Mouse (Mus musculus) frontal cortex, postnatal 25 days (tissue): Measurements from ENCODE around the gene Ubxn1.
"Not testable (repeated sequence)": the region's sequence is repeated elsewhere in the genome, so short reads cannot be mapped to it uniquely, and the experiment has no call there.

ENCODE experiments used
- DNase-seq, 2 experiments: peaks; one replicate each; pipeline ENCODE4 v3.0.0; 2022; ENCODE audit warnings: low spot score in 2 of 2

The Ubxn1 gene

DNA sequence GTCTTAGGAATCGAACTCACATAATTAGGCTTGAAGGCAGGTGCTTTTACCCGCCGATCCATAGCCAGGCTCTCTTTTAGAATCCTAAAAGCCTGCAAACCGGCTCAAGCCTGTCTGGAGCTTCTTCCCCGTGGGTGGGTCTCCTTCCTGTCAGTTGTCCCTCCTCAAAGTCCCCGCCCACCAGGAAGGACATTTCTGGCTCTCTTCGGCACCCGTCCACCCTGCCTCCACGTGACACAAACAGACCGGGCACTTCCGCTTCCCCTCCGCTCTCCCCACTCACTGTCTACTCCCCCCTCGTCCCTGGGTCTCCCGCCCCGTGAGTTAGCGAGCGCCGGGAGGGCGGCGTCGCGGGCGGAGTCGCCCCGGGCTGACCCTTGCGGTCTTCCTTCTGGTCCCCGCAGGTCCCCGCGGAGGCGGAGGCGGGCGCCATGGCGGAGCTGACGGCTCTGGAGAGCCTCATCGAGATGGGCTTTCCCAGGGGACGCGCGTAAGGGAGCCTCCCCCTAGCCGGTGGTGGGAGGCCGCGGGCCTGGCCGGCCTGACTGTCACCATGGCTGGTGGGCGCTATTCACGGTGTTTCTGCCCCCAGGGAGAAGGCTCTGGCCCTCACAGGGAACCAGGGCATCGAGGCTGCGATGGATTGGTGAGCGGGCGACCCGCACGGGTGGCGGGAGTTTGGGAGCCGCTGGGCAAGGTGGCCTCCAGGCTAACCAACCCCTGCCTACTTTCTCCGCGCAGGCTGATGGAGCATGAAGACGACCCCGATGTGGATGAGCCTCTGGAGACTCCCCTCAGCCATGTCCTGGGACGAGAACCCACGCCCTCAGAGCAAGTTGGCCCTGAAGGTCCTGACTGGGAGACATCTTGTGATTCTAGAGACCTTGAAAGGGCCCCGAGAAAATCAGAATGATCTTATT is at the start of gene Ubxn1:
Gene Ubxn1 (plus strand): TSS at position 230 of the 920 bp plus-strand sequence.
- peak; percentile 95 to 98 for DNase-seq

DNA sequence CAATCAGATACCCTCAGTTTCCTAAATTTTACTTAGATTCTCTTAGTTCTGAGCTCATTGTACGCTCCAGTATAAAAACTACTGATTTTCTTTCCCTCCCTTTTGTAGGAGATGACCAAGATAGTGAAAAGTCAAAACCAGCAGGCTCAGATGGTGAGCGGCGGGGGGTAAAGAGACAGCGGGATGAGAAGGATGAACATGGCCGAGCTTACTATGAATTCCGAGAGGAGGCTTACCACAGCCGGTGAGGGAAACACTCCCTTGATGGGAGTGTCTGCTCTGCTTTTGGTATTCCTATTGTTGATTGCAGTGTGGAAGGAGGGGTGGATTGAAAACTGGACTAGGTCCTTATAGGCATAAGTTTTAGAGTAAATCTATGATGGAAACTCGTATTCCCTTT is 48.6 kb upstream of the Ubxn1 start:
- DNase-seq = no peak

DNA sequence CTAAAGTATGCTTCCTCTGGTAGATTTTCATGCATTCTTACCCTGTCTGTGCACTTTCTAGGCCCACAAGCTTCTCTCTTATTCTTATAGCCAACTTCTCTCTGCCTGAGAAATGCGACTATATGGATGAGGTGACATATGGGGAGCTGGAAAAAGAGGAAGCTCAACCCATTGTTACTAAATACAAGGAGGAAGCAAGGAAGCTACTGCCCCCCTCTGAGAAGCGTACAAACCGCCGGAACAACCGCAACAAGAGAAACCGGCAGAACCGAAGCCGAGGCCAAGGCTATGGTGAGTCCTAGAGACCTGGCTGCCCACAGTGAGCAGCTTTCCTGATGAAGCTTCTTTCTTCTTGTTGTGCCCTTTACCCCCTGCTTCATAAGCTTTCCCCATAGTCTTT is 41.6 kb upstream of the Ubxn1 start, which contains the start of gene AC129217.1:
Gene AC129217.1 (plus strand): TSS at position 114 of the 400 bp plus-strand sequence.
- DNase-seq = no peak

DNA sequence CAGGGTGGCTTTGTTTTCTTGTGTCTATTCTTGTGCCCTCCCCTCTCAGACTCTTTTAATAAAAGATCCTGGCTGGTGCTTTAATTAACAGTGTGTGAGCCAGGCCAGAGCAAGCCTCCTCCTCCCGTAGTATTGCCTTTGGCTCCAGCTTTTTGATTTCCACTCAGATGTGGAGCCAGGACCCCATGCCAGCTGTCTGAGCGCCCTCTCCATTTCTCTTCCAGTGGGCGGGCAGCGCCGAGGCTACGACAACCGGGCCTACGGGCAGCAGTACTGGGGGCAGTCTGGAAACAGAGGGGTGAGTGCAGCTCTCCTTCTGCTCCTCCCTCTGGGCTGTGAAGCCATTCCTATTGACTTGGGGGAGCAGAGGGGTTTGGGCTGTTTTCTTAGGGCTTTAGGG is 40.6 kb upstream of the Ubxn1 start:
- no peak for DNase-seq

DNA sequence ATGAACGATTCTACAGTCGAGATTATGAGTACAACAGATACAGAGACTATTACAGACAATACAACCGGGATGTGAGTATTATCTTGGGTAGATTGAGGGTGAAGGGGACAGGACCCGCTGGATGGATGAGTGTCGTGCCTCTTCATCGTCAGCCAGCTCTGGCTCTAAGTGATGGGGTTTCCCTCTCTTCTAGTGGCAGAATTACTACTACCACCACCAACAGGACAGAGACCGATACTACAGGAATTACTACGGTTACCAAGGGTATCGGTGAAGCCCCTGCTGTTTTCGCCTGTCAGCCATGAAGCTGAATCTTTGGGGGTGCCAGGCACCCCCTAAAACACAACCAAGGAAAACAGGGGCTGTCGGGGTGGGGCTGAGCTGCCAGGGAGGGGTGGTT is 40.0 kb upstream of the Ubxn1 start:
- DNase-seq = no peak

DNA sequence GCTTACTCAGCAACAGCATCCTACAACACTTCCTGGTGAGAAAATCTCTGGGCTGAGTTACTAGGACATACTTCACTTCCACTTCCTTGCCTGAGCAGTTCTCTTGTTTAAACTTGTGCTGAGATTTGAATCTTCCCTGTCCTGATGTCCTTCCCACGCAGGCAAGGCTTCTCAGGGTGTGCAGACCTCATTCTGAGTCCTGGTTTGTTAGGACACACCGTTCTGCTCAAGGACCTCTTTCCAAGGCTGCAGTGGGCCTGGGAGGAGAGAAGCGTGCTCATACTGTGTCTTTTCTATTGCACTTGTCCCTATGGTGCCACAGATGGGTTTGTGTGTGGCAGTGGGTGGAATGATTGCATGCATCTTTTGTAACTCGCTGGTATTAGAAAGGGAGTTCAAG is 38.3 kb upstream of the Ubxn1 start:
- DNase-seq = no peak

DNA sequence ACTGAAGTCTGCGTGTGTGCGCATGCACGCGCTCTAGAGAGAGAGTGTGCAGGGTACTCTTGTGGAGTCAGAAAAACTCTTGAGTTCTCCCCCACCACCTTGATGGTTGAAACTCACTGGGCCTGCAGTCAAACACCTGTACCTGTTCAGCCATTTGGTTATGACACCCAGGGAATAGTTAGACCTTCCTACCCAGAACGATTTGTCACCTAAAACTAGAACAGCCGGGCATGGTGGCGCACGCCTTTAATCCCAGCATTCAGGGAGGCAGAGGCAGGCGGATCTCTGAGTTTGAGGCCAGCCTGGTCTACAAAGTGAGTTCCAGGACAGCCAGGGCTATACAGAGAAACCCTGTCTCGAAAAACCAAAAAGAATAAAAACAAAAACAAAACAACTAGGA is 35.0 kb upstream of the Ubxn1 start:
- DNase-seq = not testable (repeated sequence)

DNA sequence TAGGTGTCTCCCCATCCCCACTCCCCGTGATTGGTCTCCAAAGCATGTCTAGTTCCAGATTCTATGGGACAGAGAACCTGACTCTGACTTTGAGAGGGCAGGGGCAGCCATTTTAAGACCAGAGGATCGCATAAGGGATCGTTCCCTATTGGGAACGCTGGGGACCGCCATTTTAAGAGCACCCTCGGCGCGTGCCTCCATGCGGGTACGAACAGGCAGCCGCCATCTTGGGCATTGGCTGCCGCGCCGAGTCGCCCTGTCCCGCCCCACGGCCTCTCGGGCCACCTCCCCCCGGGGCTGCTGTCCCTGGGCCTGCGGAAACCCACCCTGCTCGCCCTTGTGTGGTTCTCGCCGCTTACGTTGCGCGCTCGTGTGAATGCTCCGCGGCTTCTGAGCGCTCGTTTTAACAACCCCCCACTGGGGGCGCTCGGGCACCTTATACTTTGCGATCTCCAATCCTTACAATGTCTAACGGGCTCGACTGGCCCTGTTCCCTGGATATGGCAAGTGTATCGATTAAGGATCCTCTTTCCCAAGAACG is 34.0 kb upstream of the Ubxn1 start, which contains the start of gene Bscl2:
Gene Bscl2 (plus strand): TSS at position 217 of the 541 bp plus-strand sequence.
- peak; percentile 82 to 84 for DNase-seq

DNA sequence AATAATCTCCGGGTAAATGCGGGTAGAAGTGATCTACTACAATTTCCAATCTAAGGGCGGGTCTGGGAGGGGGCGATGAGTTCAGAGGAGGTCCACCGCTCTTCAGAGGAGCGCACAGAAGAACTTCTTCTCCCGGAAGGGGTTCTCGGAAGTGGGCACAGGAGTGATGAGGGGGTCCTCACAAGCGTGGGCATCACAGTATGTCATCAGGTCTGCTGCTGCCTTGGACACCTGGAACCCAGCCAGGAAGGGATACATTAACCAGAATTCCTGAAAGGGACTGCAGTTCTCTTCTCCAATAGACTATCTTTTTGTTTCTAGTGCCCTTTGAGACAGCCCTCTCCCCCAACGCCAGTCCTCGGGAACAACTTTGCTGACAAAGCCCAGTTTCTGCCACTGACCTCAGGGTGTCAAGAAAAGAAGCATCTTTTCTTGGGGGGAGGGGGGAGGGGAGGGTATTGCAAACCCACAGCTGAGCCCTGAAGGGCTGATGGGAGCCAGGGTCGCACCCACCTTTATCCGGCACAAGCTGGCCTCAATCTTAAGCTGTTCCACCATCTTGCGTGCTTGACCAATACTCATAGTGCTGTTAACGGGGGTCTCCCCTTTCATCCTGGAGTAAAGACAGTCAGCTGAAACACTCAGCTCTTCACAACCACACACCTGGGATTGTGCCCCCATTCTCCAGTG is 33.1 kb upstream of the Ubxn1 start:
- no peak for DNase-seq

DNA sequence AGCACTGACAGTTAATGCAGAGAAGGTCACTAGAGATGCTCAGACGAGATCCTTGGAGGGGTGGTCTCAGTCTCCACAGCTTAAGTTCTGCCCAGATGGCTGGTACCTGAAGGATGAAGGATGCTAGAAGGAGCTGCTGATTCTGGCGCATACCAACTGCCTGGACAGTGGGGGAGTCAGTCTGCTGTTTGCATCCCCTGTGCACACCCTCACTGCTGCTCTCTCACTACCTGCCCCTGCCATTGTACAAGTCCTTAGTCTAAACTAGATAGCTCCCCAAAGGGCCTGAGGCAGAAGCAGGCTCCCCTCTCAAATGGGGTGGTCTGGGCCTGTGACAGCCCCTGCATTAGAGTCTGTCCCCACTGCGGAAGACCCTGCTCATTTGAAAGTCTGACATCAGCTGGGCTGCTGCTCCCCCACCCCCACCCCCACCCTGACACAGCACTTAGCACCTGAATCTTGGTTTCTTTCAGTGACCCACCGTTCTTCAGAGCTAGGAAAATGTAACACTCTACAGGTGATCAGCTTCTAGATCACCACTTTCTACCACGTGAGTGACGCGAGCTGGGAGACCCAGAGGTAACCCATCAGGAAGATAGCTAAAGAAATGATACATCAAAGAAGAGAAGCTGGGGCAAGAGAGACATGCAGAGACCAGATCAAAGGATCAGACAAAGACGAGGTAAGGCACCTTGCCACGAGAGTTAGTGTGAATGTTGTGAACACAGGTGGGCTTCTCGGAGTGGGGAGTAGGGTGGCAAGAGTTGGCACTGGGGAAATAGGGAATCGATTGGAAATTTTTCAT is 32.0 kb upstream of the Ubxn1 start, which contains the start of gene Gng3:
Gene Gng3 (minus strand): TSS at position 92 of the 805 bp plus-strand sequence.
- peak; percentile 81 to 82 for DNase-seq

DNA sequence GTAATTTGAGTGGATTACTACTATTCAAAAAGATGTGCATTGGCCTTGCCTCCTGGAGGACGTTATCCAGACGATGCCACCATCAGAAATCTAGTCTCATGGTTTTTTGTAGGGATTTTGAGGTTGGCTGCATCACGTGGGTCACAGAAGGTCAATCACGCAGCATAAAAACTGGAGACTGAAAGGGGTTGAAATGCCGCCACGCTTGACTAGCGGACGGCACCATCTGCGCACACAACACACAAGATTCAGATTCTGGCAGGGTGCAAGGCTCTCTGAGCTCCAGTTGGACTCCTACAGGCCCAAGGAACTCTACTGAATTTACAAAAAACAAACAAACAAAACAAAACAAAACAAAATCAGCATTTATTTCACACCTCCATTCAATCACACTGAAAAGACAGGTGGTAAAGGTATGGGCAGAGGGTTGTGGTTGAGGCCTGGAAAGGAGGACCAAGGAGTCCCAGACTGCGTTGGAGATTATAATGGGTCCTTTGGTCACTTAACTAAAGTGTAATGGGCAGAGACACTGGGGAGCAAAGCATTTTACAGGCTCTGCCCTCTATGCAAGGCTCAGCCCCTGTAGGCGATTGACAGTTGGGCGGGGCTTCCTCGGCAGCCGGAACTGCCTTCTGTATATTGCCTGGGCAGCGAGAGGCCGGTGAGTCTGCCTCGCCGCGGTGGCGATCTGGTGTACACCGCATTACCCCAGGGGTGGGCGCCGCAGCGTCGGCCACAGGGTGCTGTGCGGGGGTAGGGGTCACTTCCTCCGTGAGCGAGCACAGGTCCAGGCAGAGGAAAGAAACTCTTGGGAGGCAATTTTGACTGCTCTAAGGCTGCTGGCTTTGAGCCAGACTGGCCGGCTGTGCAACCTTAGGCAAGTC is 31.1 kb upstream of the Ubxn1 start:
- DNase-seq = no peak

DNA sequence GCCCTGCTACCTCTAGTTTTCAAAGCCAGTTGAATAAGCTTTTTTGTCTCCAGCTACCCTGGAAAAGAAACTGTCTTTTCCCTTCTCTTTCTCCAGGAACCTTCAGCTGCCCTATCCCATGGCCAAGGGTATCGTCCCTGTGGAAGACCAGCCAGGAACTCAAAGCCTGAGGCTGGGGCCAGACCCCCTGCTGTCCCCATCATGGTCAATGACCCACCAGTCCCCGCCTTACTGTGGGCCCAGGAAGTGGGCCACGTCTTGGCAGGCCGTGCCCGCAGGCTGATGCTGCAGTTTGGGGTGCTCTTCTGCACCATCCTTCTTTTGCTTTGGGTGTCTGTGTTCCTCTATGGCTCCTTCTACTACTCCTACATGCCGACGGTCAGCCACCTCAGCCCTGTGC is 30.3 kb upstream of the Ubxn1 start:
- no peak for DNase-seq

DNA sequence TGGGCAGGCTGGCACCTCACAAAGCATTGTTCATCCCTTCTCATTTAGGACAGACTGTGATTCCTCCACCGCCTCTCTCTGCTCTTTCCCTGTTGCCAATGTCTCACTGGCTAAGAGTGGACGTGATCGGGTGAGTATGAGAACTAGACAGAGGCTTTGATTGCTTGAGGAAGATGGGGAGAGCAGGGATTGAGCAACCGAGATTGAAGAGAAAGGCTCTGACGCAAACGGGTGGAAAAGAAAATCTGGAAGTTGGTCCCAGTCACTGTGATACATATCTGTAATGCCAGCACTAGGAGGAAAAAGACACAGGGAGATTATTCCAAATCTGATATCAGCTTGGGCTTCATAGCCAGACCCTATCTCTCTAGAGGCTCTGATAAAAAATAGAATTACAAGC is 28.3 kb upstream of the Ubxn1 start:
- DNase-seq = no peak

DNA sequence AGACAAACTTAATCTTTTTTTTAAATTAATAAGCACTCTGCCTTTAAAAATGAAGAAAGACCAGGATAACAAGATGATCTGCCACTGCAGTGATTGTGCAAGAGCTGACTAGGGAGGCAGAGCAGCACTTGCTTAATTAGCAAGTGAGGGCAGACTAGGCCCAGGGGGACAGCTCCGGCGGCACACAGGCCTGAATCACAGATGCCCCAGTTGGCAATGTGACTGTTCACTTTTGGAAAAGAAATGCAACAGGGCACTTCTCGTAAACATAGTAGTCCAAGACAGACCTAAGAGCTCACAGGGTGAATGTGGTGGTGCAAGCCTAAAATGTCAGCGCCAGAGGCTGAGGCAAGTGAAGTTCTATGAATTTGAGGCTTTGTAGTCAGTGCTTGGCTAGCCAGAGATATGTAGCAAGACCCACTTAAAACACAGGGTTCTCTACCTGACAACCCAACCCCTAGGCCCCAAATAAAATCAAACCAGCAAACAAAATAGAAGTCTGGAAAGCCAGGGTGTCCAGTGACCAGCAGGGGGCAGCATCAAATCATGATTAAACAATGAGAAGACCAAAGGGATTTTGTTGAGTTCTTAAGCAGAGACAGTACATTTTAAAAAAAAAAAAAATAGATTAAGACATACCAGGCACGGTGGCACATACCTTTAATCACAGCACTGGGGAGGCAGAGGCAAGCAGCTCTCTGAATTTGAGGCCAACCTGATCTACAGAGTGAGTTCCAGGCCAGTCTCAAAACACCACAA is 26.7 kb upstream of the Ubxn1 start:
- DNase-seq = peak; percentile 68 to 81

DNA sequence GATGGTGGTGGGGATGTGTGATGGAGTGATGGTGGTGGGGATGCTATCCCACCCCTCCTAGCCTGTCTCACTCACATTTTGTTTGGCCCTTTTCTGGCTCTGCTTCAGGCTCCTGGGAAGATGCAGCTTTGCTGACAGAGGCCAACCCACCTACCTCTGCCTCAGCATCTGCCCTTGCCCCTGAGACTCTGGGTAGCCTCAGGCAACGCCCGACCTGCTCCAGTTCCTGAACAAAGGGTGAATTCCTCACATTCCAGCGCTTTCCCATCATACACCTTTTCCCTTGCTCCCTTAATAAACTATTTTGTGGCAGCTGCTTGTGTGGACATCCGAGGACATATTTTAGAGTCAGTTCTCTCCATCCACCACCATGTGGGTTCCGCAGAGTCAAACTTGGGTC is 22.9 kb upstream of the Ubxn1 start:
- no peak for DNase-seq

DNA sequence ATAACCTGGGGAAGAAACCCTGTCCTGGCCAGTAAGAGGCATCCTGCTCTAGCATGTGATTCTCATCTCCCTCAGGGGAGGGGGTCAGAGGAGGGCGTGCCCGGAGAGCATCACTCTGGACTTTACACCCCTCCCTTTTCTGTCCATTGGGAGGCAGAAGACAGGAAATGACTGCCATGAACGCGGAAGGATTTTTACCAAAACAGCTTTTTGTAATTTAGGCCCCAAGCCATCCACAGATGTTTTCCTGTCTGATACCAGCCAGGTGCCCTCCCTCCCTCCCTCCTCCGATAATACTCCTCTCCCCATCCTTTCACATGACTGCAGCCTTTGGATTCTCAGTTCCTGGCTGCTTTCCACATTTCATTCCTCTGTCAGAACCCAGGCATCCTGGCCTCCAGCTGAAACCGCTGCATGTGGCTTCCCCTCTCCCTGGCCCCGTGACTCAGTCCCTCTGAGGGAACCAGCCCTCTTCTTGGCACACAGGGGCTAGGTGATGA is 20.8 kb upstream of the Ubxn1 start, which contains the start of gene Lrrn4cl:
Gene Lrrn4cl (plus strand): TSS at position 367 of the 500 bp plus-strand sequence.
- no peak for DNase-seq

DNA sequence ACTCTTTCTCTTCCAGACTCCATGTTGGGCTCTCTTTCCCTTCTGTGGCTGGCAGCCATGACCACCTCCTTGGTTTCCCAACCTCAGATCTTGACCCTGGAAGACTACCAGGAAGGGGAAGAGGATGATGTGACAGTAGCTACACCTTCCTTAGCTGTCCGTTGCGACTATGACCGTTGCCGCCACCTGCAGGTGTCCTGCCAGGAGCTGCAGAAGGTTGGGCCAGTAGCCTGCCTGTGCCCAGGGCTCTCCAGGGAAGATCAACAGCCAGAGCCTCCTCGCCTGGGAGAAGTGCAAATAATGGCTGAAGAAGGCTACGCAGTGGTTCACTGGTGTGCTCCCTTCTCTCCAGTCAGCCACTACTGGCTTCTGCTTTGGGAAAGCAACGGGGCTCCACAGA is 19.7 kb upstream of the Ubxn1 start:
- DNase-seq = no peak

DNA sequence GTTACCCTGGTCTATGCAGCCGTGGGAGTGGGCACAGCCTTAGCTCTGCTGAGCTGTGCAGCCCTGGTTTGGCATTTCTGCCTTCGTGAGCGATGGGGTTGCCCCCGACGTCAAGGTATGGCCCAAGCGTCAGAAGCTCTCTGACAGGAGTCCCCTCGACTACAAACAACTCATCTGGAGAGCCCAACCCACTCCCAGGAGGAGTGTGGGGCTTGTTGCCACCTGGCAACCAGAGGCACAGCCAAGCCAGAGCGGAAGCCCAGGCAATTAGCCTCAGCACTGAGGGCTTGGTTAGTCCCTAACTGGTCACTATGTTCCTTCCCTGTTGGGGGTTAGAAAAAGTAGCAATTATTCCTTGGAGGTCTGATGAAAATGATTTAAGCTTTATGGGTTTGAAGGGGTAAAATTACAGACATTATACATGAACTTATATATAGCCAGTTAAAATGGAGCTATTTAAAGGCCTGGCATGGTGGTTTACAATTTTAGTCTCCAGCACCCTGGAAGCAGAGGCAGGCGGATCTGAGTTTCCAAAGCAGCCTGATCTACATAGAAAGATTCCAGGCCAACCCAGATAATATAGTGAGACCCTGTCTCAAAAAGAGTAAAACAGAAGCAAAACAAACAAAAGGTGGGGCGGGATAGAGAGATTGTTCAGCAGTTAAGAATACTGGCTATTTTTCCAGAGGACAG is 18.9 kb upstream of the Ubxn1 start:
- DNase-seq = no peak

DNA sequence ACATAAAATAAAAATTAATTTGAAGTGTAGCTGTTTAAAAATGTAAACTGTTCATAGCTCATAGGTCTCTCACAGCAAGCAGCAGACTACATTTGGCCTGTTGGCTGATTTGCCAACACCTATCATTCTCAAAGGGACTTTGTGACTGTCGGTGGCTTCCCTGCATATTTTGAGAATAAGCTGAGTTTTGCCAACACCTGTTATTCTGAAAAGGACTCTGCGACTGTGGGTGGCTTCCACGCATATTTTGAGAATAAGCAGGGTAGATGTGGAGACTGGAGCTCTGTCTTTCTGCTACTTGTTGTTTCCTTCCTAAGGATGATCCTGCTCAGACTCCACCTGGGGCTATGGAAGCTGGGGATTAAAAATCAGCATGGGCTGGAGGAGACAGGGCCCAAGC is 18.2 kb upstream of the Ubxn1 start:
- DNase-seq = no peak
